Mouse (Mus musculus) liver, adult 2 months (tissue): ENCODE data around the gene Rin3.

Source experiments
- CTCF ChIP-seq: fragments of 200-500 bp; IDR thresholded peaks from 2 replicates; pipeline ENCODE4 v1.5.1; 2011; ENCODE audit warnings: low read depth, low read length, control low read depth
- POLR2A ChIP-seq: fragments of 200-500 bp; IDR thresholded peaks from 2 replicates; pipeline ENCODE4 v1.6.1; 2011; ENCODE audit warnings: low read length, control low read depth; ENCODE audit not compliant: insufficient read depth; ENCODE audit errors: extremely low read depth

- TF ChIP-seq POLR2A (no peak), CTCF (no peak)
Observed at GRCm38 (mm10) chr12:102308001-102308456, 25.2 kb downstream of the Rin3 start.
